Mouse (Mus musculus) T-cell, adult 2 months (primary cell): ENCODE results near the gene Gm20532.

Experiments used
- DNase-seq: peaks from one replicate; pipeline ENCODE4 v3.0.0; 2022; ENCODE audit warnings: low spot score

Gene Gm20532

GRCm38 (mm10) chr2:26573807-26574206 lies 12.6 kb upstream of the Gm20532 start:
- DNase-seq: no peak

- no peak for DNase-seq
Measured at GRCm38 (mm10) chr2:26574862-26575261, 11.6 kb upstream of the Gm20532 start.

DNA sequence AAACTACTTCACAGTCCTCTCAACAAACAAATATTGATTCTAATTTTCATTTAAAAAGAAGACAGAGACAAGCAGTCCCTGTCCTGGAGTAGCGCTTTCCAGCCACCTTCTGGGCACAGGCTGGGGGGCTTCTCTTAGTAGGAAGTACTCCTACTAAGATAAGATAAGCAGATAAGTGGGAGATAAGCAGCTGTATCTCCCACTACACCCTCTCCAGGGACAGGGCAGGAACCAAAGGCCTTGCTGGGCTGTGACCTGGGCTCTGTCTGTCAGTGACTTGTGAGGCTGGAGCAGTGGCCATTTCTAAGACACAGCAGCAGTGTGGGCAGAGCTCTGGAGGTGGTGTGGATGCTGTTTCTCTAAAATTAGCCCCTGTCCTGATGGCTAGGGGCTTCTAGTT lies 11.1 kb upstream of the Gm20532 start:
- DNase-seq: no peak

- no peak for DNase-seq
Measured at GRCm38 (mm10) chr2:26575865-26576264, 10.6 kb upstream of the Gm20532 start.

GRCm38 (mm10) chr2:26576462-26576861 lies 10.0 kb upstream of the Gm20532 start:
- DNase-seq: no peak

- peak; percentile 8 for DNase-seq
Measured at GRCm38 (mm10) chr2:26578369-26578768, 8.1 kb upstream of the Gm20532 start.

GRCm38 (mm10) chr2:26579714-26580113 lies 6.7 kb upstream of the Gm20532 start, which contains the start of gene Egfl7:
TSS of gene Egfl7 (plus strand) at chr2:26580014.
- DNase-seq: no peak

GRCm38 (mm10) chr2:26580751-26581150 lies 5.7 kb upstream of the Gm20532 start:
- no peak for DNase-seq

- no peak for DNase-seq
Measured at GRCm38 (mm10) chr2:26582203-26582602, 4.2 kb upstream of the Gm20532 start.

GRCm38 (mm10) chr2:26582741-26583140 lies 3.7 kb upstream of the Gm20532 start:
- DNase-seq: no peak

DNA sequence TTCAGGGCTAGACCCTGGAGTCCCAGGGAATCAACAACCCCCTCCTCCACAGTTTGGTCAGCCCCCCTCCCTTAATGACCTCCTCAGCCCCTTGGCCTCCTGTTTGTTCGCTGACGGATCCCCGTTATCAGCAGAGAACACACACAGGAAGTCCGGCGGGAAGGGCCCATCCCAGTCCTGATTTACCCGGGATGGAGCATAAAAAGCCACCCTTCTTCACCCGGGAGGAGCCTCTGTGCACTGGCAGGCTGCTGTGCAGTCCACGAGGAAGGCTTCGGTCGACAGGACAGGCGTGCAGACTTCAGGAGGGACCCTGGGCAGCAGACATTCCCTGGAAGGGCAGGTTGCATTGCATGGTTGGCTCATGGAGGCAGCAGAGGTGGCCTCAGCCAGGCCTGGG lies 2.8 kb upstream of the Gm20532 start:
- DNase-seq: no peak

DNA sequence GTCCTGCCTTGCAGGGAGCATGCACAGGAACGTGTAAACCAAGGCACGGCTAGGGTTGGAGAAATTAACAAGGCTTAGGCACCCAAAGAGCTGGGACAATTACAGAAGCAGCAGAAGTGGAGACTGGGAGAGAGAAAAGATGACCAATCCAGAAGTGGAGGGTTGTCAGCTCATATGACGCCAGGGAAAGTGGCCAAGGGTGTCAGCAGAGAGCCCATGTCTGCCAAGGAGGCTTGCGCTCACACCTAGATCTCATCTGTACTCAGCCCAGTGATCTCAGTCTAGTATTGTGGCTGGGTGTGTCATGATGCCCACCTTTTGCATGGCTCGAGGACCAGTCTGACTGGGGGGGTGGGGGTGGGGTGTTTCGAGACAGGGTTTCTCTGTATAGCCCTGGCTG lies 726 bp upstream of the Gm20532 start:
- no peak for DNase-seq

- DNase-seq: peak; percentile 30
Measured at GRCm38 (mm10) chr2:26587044-26587405, 586 bp downstream of the Gm20532 start.

- DNase-seq: no peak
Measured at GRCm38 (mm10) chr2:26588573-26588972, 2.1 kb downstream of the Gm20532 start.

- DNase-seq: no peak
Measured at GRCm38 (mm10) chr2:26589284-26589683, 2.8 kb downstream of the Gm20532 start.

- DNase-seq: no peak
Measured at GRCm38 (mm10) chr2:26590282-26590681, 3.8 kb downstream of the Gm20532 start.

GRCm38 (mm10) chr2:26590962-26591361 lies 4.5 kb downstream of the Gm20532 start:
- DNase-seq: no peak

DNA sequence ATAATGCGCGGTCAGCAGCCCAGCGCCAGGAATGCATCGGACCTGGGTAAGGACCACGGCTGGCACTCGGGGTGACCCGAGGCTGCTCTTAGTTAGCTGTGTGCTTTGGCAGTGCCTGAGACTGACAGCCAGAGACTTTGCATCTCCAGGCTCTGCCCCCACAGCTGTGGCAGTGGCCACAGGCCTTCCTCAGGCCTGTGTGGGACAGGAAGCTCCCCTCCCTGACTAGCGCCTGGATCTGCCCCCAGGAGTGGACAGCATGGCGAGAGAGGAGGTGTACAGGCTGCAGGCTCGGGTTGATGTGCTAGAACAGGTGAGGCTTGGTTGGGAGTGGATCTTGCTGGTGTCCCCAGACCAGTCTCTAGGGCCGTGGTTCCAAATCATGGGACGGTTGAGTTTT lies 5.0 kb downstream of the Gm20532 start:
- DNase-seq: no peak

DNA sequence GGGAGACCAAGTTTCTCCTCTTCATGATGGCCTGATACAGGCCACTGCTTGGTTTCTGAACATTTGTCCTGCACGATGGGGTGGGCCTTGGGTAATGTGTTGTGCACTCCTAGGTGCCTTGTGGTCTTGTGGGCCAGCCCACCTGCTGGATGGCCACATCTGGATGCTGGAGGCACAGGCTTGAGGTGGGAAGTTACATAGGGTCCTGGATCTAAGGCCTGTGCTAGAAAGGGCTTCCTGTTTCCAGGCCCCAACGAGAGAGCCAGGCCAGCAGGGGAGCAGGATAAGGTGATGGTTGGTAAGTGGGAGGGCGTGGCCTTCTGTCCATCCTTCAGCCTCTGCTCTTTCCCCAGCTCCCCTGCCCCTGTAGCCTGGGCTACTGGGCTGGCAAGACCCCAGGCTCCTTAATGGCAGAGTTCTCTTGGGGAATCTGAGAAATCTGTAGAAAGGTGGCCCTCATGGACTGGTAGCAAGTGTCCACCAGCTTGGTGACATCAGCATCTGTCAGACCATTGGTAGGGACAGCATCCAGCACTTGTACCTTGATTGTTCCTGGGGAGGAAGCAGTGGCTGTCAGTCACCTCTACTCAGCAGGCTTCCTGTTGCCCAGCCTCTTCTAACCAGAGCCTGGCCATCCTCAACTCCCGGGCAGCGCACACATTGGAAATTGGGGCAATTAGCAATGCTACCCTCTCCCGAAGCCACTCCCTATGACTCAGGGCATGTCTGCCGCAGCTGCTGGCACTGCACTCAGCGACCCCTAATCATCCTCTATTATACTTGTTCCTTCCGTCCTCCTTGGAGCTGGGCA lies 7.0 kb downstream of the Gm20532 start:
- no peak for DNase-seq

- DNase-seq: peak; percentile 75
Measured at GRCm38 (mm10) chr2:26594022-26594346, 7.5 kb downstream of the Gm20532 start.

- no peak for DNase-seq
Measured at GRCm38 (mm10) chr2:26594461-26594933, 8.1 kb downstream of the Gm20532 start.

GRCm38 (mm10) chr2:26594934-26595724 lies 8.7 kb downstream of the Gm20532 start:
- DNase-seq: no peak

DNA sequence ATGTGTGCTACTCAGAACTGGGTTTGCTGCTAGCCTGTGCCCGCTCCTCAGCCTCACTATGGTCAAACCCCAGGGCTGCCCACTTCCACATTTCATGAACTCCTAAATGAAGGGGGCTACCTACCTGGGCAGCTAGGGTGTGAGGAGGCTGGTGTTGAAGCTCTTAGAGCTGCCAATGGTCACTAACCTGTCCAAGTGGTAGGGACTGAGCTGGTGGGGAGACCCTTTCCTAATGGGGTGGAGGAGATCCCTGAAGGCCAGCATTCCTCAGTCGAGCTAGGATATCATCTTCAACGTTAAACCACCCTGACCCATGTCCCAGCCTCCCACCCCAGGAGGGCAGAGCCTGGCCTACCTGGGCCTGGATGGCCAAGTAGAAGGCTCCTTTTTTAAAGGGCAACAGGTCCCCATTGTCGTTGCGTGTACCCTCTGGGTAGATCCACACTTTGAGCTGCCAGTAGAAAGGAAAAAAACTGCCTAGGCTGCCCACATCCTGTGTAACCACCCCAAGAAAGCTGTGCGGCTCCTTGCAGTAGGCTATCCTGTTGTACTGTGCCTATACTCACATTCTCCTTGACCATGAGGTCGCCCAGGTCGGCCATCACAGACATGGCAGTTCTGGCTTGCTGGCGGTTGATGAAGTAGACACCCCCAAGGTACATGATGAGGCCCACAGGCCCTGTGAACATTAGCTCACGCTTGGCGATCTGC lies 9.4 kb downstream of the Gm20532 start:
- peak; percentile 14 for DNase-seq
